Mouse (Mus musculus) spleen, postnatal 14 days (tissue): ENCODE data around the gene Syt6.

Experiments used
- DNase-seq, 2 experiments: peaks; one replicate each; pipeline ENCODE4 v3.0.0; 2021 to 2022; ENCODE audit warnings: low spot score in 2 of 2

Syt6 gene

GRCm38 (mm10) chr3:103647164-103647867, 72.3 kb downstream of the Syt6 start:
- no peak for DNase-seq

GRCm38 (mm10) chr3:103648486-103648885, 73.5 kb downstream of the Syt6 start:
- DNase-seq, result no peak

GRCm38 (mm10) chr3:103649716-103650115, 74.7 kb downstream of the Syt6 start:
- no peak for DNase-seq

GRCm38 (mm10) chr3:103650406-103650805, 75.4 kb downstream of the Syt6 start:
- DNase-seq, result no peak

- DNase-seq, result no peak
These were observed 85.0 kb downstream of the Syt6 start for GRCm38 (mm10) chr3:103660012-103660411.

- no peak for DNase-seq
These were observed 86.7 kb downstream of the Syt6 start for GRCm38 (mm10) chr3:103661714-103662113.

- DNase-seq, result no peak
These were observed 88.4 kb downstream of the Syt6 start for GRCm38 (mm10) chr3:103663385-103663784.

DNA sequence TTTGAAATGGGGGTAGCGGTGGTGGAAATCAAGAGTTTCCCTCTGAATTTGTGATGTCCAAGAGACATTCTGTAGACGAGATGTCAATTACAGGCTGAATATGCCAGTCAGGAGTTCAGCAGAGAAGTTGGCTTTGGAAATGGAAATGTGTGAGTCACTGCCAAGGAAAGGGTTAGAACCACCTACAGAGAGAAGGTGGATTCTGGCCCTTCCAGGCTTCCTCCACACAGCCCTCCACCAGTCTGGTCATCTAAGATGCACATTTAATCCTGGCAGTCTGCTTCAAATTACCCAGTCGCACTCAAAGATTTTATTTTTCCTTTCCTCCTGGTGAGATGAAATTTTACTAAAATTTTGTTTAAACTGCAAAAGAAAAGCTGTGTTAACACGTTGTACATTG, 97.1 kb downstream of the Syt6 start:
- no peak for DNase-seq

DNA sequence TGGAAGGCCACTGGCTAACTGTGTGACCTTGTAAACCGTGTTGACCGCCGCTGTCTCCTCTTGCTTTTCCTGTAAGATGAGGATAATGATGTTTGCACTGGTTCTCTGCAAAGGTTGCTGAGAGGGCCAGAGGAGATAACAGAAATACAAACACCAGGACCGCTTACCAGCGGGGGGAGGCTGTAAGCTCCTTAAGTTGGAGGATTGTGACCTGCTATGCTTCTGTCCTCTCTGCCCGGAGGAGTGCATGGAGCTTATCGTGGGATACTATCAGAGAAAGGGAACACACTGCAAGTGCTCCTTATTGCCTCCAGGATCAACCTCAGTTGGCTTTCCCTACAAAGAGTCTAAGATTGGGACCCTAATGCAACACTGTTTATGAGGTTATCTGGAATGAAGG, 97.7 kb downstream of the Syt6 start:
- no peak for DNase-seq

GRCm38 (mm10) chr3:103678811-103679210, 103.8 kb downstream of the Syt6 start:
- DNase-seq, result no peak

- no peak for DNase-seq
These were observed 107.4 kb downstream of the Syt6 start for GRCm38 (mm10) chr3:103682473-103682872.

- DNase-seq, result no peak
These were observed 108.4 kb downstream of the Syt6 start for GRCm38 (mm10) chr3:103683234-103683965.

GRCm38 (mm10) chr3:103683966-103684319, 108.9 kb downstream of the Syt6 start:
- no peak for DNase-seq

DNA sequence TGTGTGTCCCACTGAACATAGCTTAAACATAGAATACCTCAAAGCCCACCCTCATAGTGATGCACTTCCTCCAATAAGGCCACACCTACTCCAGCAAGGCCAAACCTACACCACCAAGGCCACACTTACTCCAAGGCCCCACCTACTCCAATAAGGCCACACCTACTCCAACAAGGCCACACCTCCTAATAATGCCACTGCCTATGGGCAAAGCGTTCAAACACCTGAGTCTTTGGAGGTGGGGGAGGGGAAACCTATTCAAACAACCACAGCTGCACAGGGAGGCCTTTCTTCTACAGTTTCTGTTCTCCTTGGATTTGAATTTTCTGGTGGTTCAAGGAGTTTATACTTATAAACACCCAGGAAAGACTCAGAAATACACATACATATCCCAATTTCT, 114.0 kb downstream of the Syt6 start:
- DNase-seq, result no peak

GRCm38 (mm10) chr3:103690506-103690905, 115.5 kb downstream of the Syt6 start:
- no peak for DNase-seq
